Mouse (Mus musculus): Measurements from ENCODE around the gene AW822073.
"Not testable (repeated sequence)": the region's sequence is repeated elsewhere in the genome, so short reads cannot be mapped to it uniquely, and the experiment has no call there.

AW822073 gene

DNA sequence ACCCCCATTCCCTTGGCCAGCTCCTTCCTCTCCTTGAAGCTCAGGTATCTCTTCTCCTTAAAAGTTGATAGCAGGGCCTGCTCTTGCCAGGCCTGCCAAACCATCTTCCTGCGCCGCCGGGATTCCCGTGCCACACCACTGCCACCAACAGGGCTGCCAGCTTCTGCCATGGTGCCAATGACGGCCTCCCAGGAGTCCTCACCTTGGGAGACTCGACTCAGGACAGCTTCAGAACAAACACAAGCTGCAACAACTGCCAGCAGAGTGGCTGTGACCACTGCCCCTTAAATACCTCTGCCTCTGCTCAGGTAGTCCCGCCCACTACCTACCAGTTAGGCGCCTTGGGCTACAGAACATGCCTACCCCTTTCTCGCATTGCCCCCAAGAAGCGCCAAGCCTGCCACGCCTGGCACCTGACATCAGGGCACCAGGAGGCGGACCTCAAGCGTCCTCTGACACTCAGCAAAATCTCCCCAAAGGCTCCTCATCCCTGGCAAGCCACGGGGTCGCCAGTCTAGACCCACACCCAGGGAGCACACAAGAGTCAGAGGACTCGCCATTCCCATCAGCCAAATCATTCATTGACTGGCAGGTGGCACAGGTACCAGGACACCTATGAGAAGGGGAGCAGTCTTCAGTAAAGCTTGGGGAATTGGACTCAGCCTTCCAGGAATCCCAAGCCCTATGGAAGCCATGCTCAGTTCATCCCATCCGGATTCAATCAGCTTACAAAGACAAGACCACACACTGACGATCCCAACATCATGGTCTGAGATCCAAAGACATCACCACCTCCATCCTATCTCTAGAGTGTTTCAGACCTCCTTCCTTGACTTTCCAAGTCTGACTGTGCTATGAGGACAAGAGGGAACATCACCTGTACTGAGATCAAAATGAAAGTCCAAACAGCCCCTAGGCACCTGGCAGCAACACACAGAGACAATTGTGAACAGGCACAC lies at the start of gene AW822073:
AW822073 (minus strand) TSS at position 104 of the 959 bp plus-strand sequence.
- DNase-seq (ENCODE audit: low read depth, low spot score) = not testable (repeated sequence)

DNA sequence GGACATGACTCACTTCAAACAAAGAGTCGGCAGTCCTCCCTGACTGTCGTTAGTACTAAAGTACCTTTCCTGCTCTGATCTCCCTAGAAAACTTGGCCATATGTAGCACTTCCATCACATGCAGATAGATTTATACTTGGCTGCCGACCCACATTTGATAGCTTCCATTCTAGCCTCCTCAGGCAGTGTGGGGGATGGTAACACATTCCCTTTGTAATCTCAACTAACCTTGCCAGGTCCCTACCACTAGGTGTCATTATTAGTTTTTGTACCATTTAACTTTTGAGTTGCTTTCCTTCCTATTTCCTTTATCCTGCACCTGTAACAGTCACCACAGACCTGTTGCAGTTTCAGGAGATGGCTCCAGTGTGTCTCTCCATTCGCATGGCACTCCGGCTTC lies 33.7 kb upstream of the AW822073 start:
- DNase-seq (ENCODE audit: low read depth, low spot score) = no peak

DNA sequence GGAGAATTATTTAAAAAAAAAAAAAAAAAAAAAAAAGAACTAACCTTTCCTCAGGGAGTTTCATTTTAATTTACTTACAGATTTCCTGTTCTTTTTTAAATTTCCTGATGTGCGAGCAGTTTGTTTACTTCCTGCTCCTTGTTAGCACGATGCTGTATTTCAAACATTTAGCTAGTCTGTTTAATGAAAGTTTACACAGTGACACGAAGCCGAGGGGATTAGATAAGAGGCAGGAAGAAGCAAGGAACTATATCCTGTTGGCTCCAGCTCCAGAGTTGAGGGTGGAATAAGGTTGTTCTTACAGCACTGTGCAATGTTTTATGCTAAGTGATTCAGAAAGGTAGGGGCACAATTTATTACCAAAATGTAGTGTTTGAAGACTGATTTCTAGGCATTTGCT lies 31.2 kb upstream of the AW822073 start:
- no peak for DNase-seq (ENCODE audit: low read depth, low spot score)

DNA sequence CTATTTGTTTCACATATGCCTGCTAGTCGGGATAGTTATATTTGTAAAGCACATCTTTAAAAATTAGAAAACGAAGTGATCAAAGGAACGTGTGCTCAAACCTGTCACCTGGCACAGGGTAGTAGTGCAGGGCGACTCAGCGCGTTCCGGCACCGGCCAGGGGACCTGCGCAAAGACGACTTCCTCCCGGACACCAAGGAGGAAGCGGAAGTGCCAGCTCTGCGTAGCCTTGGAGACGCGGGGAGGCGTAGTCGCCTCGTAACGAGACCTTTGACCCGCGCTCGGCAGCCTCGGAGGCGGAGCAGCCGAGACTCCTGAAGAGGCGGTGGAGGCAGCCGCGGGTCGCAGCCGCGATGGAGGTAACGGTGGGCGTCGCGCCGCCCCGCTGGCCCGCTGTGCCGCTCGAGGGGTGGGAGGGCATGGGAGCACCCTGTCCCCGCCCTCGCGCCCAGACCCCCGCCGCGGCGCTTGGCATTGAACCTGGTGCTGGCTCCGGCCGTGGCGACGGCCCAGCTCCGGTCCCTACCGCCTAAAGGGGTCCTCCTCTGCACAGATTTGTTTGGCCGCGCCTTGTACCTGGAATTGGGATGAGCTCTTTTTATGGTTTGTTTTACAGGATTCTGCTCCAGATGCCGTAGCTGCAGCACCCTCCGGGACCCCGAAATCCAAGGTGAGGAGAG lies 30.6 kb upstream of the AW822073 start, which contains the start of gene Gcc2:
Gcc2 (plus strand) TSS at position 285 of the 680 bp plus-strand sequence.
- peak; percentile 95 for DNase-seq (ENCODE audit: low read depth, low spot score)

DNA sequence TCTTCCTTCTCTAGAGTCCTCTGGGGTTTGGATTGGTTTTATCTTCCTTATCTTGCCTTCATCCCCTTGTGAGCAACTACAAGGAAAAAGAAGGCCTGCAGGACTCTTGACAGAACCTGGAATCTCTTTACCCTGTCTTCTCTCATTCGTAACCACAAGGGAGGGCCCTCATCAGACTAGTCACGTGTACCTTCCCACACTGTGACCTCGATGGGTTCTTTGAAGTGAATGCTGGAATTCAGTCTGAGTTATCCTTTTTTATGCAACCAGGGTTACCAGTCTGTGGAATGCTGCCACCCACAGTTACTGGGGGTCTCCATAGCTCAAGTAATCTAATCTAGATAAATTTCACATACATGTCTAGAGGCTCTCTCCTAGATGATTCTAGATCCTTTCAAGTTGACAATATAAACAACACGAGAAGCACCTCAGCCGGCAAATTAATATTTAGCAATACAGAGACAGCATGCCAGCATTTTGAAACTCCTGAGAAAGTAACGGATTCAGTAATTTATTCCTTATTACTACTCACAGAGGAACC lies 30.0 kb upstream of the AW822073 start:
- DNase-seq (ENCODE audit: low read depth, low spot score) = no peak

DNA sequence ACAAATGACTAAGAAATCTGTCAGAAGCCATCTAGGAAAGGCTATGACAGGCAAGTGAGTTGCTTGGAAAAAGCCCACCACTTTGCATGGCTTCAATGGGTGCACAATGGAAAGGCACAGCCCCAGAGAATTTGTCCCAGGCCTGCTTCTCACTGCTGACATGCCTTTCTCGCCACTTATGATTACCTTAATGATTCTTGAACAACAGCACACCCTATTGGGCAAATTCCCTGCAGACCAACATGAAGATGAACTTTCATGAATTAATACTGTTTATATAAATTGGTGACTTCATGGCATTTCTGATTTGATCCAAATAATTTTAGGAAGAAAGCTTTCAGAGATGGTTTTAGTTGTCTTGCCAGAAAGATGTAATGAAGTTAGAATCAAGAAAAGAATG lies 24.8 kb upstream of the AW822073 start:
- DNase-seq (ENCODE audit: low read depth, low spot score) = no peak

DNA sequence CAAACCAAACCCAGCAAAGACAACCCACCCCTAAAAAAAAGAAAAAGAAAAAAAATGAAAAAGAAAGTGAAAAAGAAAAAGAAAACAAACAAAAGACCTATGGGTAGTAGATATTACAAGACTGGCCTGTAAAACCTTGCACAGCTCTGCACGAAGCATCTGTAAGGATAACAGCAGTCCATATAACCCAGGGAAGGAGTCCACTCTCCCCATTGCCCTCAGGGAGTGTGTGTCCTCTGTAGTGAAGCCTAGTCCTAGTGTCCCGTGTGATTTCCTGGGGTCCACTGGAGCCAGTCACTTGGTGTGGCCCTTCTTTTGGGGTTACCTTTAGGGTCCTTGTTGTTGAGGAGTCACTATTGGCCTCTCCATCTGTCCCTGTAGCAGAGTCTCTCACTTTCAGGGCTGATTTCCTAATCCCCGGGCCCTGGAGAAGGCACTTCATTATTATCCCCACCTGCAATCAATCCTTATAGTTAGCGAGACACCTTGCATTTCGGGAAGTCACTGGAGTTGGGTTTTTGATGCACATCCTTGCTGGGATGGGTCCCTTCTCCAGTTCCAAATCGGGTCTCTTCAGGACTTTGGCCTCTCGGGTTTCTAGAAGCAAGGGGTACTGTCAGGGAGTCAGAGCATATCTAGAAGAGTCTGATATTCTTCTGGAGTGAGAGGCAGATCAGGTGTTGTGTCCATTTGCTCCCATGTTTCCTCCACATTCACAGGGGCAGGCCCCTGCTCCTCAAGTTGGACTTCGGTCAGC lies 14.4 kb upstream of the AW822073 start:
- not testable (repeated sequence) for DNase-seq (ENCODE audit: low read depth, low spot score)

DNA sequence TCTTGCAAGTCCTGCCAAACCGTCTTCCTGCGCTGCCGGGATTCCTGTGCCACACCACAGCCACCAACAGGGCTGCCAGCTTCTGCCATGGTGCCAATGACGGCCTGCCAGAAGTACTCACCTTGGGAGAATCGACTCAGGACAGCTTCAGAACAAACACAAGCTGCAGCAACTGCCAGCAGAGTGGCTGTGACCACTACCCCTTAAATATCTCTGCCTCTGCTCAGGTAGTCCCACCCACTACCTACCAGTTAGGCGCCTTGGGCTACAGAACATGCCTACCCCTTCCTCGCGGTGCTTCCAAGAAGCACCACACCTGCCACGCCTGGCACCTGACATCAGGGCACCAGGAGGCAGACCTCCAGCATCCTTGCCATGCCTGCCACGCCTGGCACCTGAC lies 11.9 kb upstream of the AW822073 start, which contains the start of gene Gm4981:
Gm4981 (minus strand) TSS at position 89 of the 400 bp plus-strand sequence.
- no peak for DNase-seq (ENCODE audit: low read depth, low spot score)

DNA sequence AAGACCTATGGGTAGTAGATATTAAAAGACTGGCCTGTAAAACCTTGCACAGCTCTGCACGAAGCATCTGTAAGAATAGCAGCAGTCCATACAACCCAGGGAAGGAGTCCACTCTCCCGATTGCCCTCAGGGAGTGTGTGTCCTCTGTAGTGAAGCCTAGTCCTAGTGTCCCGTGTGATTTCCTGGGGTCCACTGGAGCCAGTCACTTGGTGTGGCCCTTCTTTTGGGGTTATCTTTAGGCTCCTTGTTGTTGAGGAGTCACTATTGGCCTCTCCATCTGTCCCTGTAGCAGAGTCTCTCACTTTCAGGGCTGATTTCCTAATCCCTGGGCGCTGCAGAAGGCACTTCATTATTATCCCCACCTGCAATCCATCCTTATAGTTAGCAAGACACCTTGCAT lies 10.3 kb upstream of the AW822073 start:
- not testable (repeated sequence) for DNase-seq (ENCODE audit: low read depth, low spot score)

DNA sequence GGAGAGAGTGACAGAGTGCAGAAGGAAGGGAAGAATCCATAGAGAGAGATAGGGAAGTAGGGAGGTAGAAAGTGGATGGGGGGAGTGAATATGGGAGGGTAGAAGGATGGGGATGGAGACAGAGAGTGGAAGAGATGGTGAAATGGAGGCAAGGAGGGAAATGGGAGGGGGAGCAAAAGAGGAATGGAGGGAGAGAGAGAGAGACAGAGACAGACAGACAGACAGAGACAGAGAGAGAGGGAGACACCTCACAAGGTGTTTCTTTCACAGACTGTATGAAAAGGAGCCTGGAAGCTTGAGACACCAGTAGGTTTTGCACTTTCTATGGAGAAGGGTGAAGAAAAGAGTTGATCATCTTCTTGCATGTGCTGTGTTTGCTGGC lies 9.0 kb upstream of the AW822073 start:
- not testable (repeated sequence) for DNase-seq (ENCODE audit: low read depth, low spot score)

DNA sequence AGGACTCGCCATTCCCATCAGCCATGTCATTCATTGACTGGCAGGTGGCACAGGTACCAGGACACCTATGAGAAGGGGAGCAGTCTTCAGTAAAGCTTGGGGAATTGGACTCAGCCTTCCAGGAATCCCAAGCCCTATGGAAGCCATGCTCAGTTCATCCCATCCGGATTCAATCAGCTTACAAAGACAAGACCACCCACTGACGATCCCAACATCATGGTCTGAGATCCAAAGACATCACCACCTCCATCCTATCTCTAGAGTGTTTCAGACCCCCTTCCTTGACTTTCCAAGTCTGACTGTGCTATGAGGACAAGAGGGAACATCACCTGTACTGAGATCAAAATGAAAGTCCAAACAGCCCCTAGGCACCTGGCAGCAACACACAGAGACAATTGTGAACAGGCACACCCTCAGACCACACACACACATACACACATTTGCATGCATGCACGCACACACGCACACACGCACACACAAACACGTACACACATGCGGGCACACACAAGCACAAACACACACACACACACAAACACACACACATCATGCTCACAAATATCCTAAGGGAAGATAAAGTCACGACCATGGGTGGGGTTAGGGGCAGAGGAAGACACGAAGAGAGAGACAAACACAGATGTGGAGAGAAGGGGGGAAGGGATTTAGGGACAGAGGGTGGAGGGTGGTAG lies 8.5 kb upstream of the AW822073 start:
- not testable (repeated sequence) for DNase-seq (ENCODE audit: low read depth, low spot score)

DNA sequence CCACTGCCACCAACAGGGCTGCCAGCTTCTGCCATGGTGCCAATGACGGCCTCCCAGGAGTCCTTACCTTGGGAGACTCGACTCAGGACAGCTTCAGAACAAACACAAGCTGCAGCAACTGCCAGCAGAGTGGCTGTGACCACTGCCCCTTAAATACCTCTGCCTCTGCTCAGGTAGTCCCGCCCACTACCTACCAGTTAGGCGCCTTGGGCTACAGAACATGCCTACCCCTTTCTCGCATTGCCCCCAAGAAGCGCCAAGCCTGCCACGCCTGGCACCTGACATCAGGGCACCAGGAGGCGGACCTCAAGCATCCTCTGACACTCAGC lies 7.9 kb upstream of the AW822073 start, which contains the start of gene Duxf3:
Duxf3 (minus strand) TSS at position 35 of the 329 bp plus-strand sequence.
- DNase-seq (ENCODE audit: low read depth, low spot score) = not testable (repeated sequence)

DNA sequence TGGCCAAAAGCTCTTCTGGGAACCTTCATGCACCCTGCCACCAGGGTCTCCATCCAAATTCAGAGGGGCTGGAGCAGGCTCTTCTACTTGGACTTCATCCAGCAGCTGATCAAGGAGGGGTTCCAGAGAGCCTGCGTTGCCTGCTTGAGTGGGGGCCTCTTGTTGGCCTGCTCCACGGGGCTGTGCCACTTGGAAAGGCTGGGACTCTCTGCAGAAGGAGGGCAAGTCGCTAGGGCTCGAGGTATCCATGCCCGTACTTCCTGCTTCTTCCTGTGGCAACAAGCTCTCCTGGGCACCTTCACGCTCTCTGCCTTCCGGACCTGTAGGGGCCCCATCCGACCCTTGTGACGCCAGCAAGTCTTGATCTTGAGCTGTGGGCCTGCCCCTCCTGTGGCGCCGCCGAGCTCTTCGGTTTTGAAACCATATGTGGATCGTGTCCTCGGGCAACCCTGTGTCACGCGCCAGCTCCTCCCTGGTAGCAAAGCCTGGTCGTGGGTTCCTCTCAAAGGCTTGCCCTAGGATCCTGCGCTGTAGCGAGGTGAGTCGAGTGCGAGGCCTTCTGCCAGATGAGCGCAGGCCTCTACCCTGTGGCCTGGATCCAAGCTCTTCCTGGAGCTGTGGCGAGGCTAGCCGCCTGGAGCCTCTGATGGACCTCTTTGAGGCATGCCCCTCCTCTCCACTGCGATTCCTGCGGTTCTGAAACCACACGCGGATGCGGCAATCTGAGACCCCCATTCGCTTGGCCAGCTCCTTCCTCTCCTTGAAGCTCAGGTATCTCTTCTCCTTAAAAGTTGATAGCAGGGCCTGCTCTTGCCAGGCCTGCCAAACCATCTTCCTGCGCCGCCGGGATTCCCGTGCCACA lies 7.3 kb upstream of the AW822073 start:
- DNase-seq (ENCODE audit: low read depth, low spot score) = peak; percentile 51

DNA sequence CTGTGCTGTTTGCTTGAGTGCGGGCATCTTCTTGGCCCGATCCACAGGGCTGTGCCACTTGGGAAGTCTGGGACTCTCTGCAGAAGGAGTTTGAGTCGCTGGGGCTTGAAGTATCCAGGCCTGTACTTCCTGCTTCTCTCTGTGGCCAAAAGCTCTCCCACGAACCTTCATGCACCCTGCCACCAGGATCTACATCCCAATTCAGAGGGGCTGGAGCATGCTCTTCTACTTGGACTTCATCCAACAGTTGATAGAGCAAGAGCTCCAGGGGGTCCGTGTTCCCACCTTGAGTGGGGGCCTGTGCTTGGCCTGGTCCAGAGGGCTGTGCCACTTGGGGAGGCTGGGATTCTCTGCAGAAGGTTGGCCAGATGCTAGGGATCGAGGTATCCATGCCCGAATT lies 6.4 kb upstream of the AW822073 start:
- DNase-seq (ENCODE audit: low read depth, low spot score) = not testable (repeated sequence)

DNA sequence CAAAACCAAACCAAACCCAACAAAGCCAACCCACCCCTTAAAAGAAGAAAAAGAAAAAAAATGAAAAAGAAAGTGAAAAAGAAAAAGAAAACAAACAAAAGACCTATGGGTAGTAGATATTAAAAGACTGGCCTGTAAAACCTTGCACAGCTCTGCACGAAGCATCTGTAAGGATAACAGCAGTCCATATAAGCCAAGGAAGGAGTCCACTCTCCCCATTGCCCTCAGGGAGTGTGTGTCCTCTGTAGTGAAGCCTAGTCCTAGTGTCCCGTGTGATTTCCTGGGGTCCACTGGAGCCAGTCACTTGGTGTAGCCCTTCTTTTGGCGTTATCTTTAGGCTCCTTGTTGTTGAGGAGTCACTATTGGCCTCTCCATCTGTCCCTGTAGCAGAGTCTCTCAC lies 5.3 kb upstream of the AW822073 start:
- not testable (repeated sequence) for DNase-seq (ENCODE audit: low read depth, low spot score)

DNA sequence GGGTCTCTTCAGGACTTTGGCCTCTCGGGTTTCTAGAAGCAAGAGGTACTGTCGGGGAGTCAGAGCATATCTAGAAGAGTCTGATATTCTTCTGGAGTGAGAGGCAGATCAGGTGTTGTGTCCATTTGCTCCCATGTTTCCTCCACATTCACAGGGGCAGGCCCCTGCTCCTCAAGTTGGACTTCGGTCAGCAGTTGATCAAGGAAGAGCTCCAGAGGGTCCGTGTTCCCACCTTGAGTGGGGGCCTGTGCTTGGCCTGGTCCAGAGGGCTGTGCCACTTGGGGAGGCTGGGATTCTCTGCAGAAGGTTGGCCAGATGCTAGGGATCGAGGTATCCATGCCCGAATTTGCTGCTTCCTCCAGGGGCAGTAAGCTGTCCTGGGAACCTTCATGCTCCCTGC lies 3.1 kb upstream of the AW822073 start:
- not testable (repeated sequence) for DNase-seq (ENCODE audit: low read depth, low spot score)

DNA sequence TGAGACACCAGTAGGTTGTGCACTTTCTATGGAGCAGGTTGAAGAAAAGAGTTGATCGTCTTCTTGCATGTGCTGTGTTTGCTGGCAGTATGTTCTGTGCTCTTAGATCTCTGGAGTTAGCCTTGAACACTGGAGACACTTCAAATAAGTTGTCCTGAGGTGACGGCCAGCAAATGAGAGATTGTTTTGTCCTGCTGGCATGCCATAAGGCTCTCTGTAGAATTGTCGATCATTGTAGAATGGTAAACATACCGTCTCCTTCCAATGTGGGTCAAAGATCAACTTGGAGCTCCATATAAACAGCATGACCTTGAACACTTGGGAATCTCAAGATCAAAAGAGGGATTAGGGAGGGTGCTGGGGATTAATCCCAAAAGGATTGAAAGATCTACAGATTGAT lies 1.6 kb upstream of the AW822073 start:
- peak; percentile 55 for DNase-seq (ENCODE audit: low read depth, low spot score)

DNA sequence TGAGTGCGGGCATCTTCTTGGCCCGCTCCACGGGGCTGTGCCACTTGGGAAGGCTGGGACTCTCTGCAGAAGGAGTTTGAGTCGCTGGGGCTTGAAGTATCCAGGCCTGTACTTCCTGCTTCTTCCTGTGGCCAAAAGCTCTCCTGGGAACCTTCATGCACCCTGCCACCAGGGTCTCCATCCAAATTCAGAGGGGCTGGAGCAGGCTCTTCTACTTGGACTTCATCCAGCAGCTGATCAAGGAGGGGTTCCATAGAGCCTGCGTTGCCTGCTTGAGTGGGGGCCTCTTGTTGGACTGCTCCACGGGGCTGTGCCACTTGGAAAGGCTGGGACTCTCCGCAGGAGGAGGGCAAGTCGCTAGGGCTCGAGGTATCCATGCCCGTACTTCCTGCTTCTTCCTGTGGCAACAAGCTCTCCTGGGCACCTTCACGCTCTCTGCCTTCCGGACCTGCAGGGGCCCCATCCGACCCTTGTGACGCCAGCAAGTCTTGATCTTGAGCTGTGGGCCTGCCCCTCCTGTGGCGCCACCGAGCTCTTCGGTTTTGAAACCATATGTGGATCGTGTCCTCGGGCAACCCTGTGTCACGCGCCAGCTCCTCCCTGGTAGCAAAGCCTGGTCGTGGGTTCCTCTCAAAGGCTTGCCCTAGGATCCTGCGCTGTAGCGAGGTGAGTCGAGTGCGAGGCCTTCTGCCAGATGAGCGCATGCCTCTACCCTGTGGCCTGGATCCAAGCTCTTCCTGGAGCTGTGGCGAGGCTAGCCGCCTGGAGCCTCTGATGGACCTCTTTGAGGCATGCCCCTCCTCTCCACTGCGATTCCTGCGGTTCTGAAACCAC lies 541 bp downstream of the AW822073 start:
- not testable (repeated sequence) for DNase-seq (ENCODE audit: low read depth, low spot score)

DNA sequence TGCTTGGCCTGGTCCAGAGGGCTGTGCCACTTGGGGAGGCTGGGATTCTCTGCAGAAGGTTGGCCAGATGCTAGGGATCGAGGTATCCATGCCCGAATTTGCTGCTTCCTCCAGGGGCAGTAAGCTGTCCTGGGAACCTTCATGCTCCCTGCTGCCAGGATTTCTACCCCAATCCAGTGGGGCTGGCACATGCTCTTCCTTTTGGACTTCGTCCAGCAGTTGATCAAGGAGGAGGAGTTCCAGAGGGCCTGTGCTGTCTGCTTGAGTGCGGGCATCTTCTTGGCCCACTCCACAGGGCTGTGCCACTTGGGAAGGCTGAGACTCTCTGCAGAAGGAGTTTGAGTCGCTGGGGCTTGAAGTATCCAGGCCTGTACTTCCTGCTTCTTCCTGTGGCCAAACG lies 1.6 kb downstream of the AW822073 start:
- DNase-seq (ENCODE audit: low read depth, low spot score) = not testable (repeated sequence)
